9 mouse cellular contexts compared by ENCODE assay signal in the genomic region with DNA sequence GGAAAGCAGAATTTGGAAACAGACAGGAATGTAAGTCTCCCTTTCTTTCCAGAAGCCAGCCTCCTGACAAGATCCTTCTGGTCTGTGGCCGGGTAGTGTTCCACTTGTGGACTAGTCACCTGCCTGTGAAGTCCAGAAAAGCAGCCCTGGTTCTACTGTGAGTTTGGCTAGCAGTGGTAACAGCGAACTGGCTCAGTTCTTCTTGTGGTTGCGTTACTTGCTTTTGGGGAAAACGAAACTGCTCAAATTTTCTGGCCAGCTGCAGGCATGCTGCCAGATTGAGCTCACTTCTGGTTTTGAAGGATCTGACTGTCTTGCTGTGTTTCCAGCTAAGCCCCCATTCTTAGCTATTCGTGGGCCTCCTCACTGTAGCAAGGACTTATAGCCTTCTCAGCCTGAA. TPM values are rescaled to one million over a fixed set of nuclear protein-coding genes. Genes with fewer than 3 reads are reported as not detected.
A peak's percentile ranks its signal among the peaks of the same experiment; 100 is the strongest.
DNase-seq lines count a peak whose midpoint lies in the region; ATAC-seq and TF ChIP-seq lines count a peak whose summit lies in the region.
"Had no signal": no experiment of that assay in that cellular context is flagged by ENCODE, and none has a peak within 500 bp of the region (broad histone marks: within the 10 kb centered on the region; RNA-seq: fewer than 3 reads in every experiment).

A gene (minus strand): TSS at position 190 of the 400 bp plus-strand sequence.

- no peak within 1 kb of the TSS for H3K4me3 ChIP-seq in midbrain, postnatal 0 days (ENCODE audit: low read depth, low read length)
- H3K4me3 ChIP-seq in midbrain, embryonic 13.5 days (replicated peaks) = no peak within 1 kb of the TSS
- H3K4me3 ChIP-seq in heart, embryonic 15.5 days = 0 out of 2 replicates have a peak within 1 kb of the TSS, but pooled peaks have one; percentile 15
- H3K4me3 ChIP-seq: embryonic facial prominence, embryonic 13.5 days had no signal

- H3K27me3 ChIP-seq in midbrain, postnatal 0 days (ENCODE audit: insufficient read depth, low read length) = no peaks in the 10 kb centered on the region
- H3K27me3 ChIP-seq in midbrain, embryonic 13.5 days = no peaks in the 10 kb centered on the region
- H3K27me3 ChIP-seq in heart, embryonic 15.5 days = no peaks in the 10 kb centered on the region
- H3K27me3 ChIP-seq: embryonic facial prominence, embryonic 13.5 days had no signal

- ATAC-seq in midbrain, postnatal 0 days (ENCODE audit: low FRiP score) = no peak
- ATAC-seq in midbrain, embryonic 13.5 days = no peak
- ATAC-seq in heart, embryonic 15.5 days (replicated peaks; ENCODE audit: insufficient number of reproducible peaks, insufficient read depth, low FRiP score, low read depth) = no peak

- H3K4me2 ChIP-seq in midbrain, postnatal 0 days (ENCODE audit: low read depth, low read length, poor library complexity, severe bottlenecking) = no peak within 1 kb of the TSS
- H3K4me2 ChIP-seq in midbrain, embryonic 13.5 days (replicated peaks) = no peak within 1 kb of the TSS
- peak within 1 kb of the TSS; percentile 29 for H3K4me2 ChIP-seq in heart, embryonic 15.5 days
- H3K4me2 ChIP-seq: embryonic facial prominence, embryonic 13.5 days had no signal

- WGBS in midbrain, postnatal 0 days = 62% methylated on average over 5 of the region's 5 CpGs
- 77% methylated on average over 5 of the region's 5 CpGs for WGBS in midbrain, embryonic 13.5 days
- 65% methylated on average over 5 of the region's 5 CpGs for WGBS in heart, embryonic 15.5 days

- no peaks in the 10 kb centered on the region for H3K36me3 ChIP-seq in midbrain, postnatal 0 days (ENCODE audit: insufficient read depth, low read length)
- H3K36me3 ChIP-seq in midbrain, embryonic 13.5 days = no peaks in the 10 kb centered on the region
- no peaks in the 10 kb centered on the region for H3K36me3 ChIP-seq in heart, embryonic 15.5 days
- H3K36me3 ChIP-seq: embryonic facial prominence, embryonic 13.5 days had no signal

- no peak within 1 kb of the TSS for H3K9ac ChIP-seq in midbrain, postnatal 0 days (replicated peaks; ENCODE audit: low read length, poor library complexity, severe bottlenecking)
- H3K9ac ChIP-seq in midbrain, embryonic 13.5 days (replicated peaks) = no peak within 1 kb of the TSS
- no peak within 1 kb of the TSS for H3K9ac ChIP-seq in heart, embryonic 15.5 days
- H3K9ac ChIP-seq: embryonic facial prominence, embryonic 13.5 days had no signal

- TF ChIP-seq CTCF in midbrain, postnatal 0 days (IDR thresholded peaks at IDR 0.05) = no peak

- no peaks in the 10 kb centered on the region for H3K4me1 ChIP-seq in midbrain, postnatal 0 days (ENCODE audit: insufficient read depth, low read length)
- H3K4me1 ChIP-seq in midbrain, embryonic 13.5 days (replicated peaks) = no peaks in the 10 kb centered on the region
- H3K4me1 ChIP-seq in heart, embryonic 15.5 days (replicated peaks) = no peaks in the 10 kb centered on the region
- H3K4me1 ChIP-seq: embryonic facial prominence, embryonic 13.5 days had no signal

- H3K9me3 ChIP-seq in midbrain, postnatal 0 days (ENCODE audit: low read length) = no peaks in the 10 kb centered on the region
- H3K9me3 ChIP-seq in midbrain, embryonic 13.5 days = no peaks in the 10 kb centered on the region
- no peaks in the 10 kb centered on the region for H3K9me3 ChIP-seq in heart, embryonic 15.5 days (replicated peaks)
- H3K9me3 ChIP-seq: embryonic facial prominence, embryonic 13.5 days had no signal

- DNase-seq in midbrain, postnatal 0 days (ENCODE audit: low spot score) = peak; percentile 2
- DNase-seq in adrenal gland, adult 8-10 months = peak; percentile 38
- DNase-seq in lung, postnatal 4 days = peak; percentile 26 to 32
- DNase-seq in thymus, postnatal 36 days = peak; percentile 35 to 48
- DNase-seq in right cerebral cortex, adult 2 months (ENCODE audit: low spot score in 2 of 2) = no peak
- DNase-seq in frontal cortex, adult 2 months (ENCODE audit: extremely low spot score in 1 of 2, low spot score in 1 of 2) = no peak

- H3K27ac ChIP-seq in midbrain, postnatal 0 days (ENCODE audit: low read depth, low read length) = no peak within 1 kb of the TSS
- no peak within 1 kb of the TSS for H3K27ac ChIP-seq in midbrain, embryonic 13.5 days
- no peak within 1 kb of the TSS for H3K27ac ChIP-seq in heart, embryonic 15.5 days
- H3K27ac ChIP-seq: embryonic facial prominence, embryonic 13.5 days had no signal

RNA-seq across cellular contexts. Expression of the gene that starts here (rescaled TPM):
- total RNA-seq in midbrain, postnatal 0 days (2014; rRNA removed) = 0.16 and 0.52 TPM in 2 replicates
- 0.12 and 0.15 TPM in 2 replicates for polyA plus RNA-seq in midbrain, postnatal 0 days (2015; fragmentation: Nextera tagmentation; extraction: Ambion mirVana)
- polyA plus RNA-seq in midbrain, embryonic 13.5 days (2015; fragmentation: Nextera tagmentation; extraction: Ambion mirVana) = 0.06 and 0.31 TPM in 2 replicates
- total RNA-seq in adrenal gland, adult 8-10 months (2022) = 1 to 10 TPM; 1.9 to 5.4 (median 3.5) TPM
- polyA plus RNA-seq in heart, embryonic 15.5 days (2015; fragmentation: Nextera tagmentation; extraction: Ambion mirVana) = 0.59 and 1.4 TPM in 2 replicates
- polyA plus RNA-seq in frontal cortex, adult 2 months (2012; rRNA removed) = 0.68 and 0.92 TPM in 2 replicates

Comparison
In these comparisons a context has a peak if more than half of its experiments do, and no peak if none do; other contexts are left out.
1. Peak in DNase-seq in midbrain, postnatal 0 days; RNA of the gene not detected or under 1 TPM.
2. DNase-seq: peak in adrenal gland, adult 8-10 months (single experiment), lung, postnatal 4 days (2 of 2) and thymus, postnatal 36 days (2 of 2); none in right cerebral cortex, adult 2 months (0 of 2) and frontal cortex, adult 2 months (0 of 2).